Mouse (Mus musculus): ENCODE results near the gene Ring1. TPM values are rescaled to one million over a fixed set of nuclear protein-coding genes. Genes with fewer than 3 reads are reported as not detected.
"Not testable (repeated sequence)": the region's sequence is repeated elsewhere in the genome, so short reads cannot be mapped to it uniquely, and the experiment has no call there.

Ring1 gene
- total and polyA plus RNA-seq, 2 experiments from 2014 or later = 19.0 to 20.7 TPM

- Histone ChIP-seq H3K27ac (ENCODE audit: low read depth, low read length) (no peak overlapping the region), H3K4me1 (ENCODE audit: insufficient read depth) (no peaks in the 10 kb centered on the region), H3K4me2 (ENCODE audit: low read depth) (no peak overlapping the region), H3K9me3 (ENCODE audit: low read length) (no peaks in the 10 kb centered on the region), H3K9ac (no peak overlapping the region), H3K4me3 (ENCODE audit: low read depth, low read length) (no peak overlapping the region), H3K36me3 (ENCODE audit: insufficient read depth) (no peaks in the 10 kb centered on the region), H3K27me3 (ENCODE audit: insufficient read depth, low read length) (no peaks in the 10 kb centered on the region)
- no peak for TF ChIP-seq CTCF (IDR thresholded peaks at IDR 0.05; ENCODE audit: low read depth)
- DNase-seq (no peak), ATAC-seq (no peak)
- 95% methylated on average over 8 of the region's 8 CpGs for WGBS
These were observed 11.0 kb downstream of the Ring1 start for GRCm38 (mm10) chr17:34013436-34013835.

GRCm38 (mm10) chr17:34010156-34010555 is 14.3 kb downstream of the Ring1 start:
- Histone ChIP-seq H3K4me2 (ENCODE audit: low read depth) (no peak overlapping the region), H3K36me3 (ENCODE audit: insufficient read depth) (no peaks in the 10 kb centered on the region), H3K27ac (ENCODE audit: low read depth, low read length) (no peak overlapping the region), H3K4me3 (ENCODE audit: low read depth, low read length) (no peak overlapping the region), H3K4me1 (ENCODE audit: insufficient read depth) (no peaks in the 10 kb centered on the region), H3K9ac (no peak overlapping the region), H3K9me3 (ENCODE audit: low read length) (no peaks in the 10 kb centered on the region), H3K27me3 (ENCODE audit: insufficient read depth, low read length) (no peaks in the 10 kb centered on the region)
- DNase-seq (no peak), ATAC-seq (no peak)
- TF ChIP-seq CTCF (IDR thresholded peaks at IDR 0.05; ENCODE audit: low read depth) = no peak
- WGBS = 78% methylated on average over 5 of the region's 5 CpGs

- no peaks in the 10 kb centered on the region for H3K9me3 ChIP-seq (ENCODE audit: low read length)
- H3K9ac ChIP-seq = no peak overlapping the region
- ATAC-seq (no peak), DNase-seq (no peak)
- H3K36me3 ChIP-seq (ENCODE audit: insufficient read depth) = no peaks in the 10 kb centered on the region
- TF ChIP-seq CTCF (IDR thresholded peaks at IDR 0.05; ENCODE audit: low read depth) = no peak
- no peaks in the 10 kb centered on the region for H3K4me1 ChIP-seq (ENCODE audit: insufficient read depth)
- 63% methylated on average over 2 of the region's 2 CpGs for WGBS
- H3K4me2 ChIP-seq (ENCODE audit: low read depth) = no peak overlapping the region
- no peaks in the 10 kb centered on the region for H3K27me3 ChIP-seq (ENCODE audit: insufficient read depth, low read length)
- no peak overlapping the region for H3K27ac ChIP-seq (ENCODE audit: low read depth, low read length)
- no peak overlapping the region for H3K4me3 ChIP-seq (ENCODE audit: low read depth, low read length)
These were observed 17.9 kb downstream of the Ring1 start for GRCm38 (mm10) chr17:34006570-34006969.

- ATAC-seq (no peak), DNase-seq (peak; percentile 67)
- WGBS = 9% methylated on average over 5 of the region's 5 CpGs
- Histone ChIP-seq H3K9me3 (ENCODE audit: low read length) (no peaks in the 10 kb centered on the region), H3K4me3 (ENCODE audit: low read depth, low read length) (no peak overlapping the region), H3K27me3 (ENCODE audit: insufficient read depth, low read length) (no peaks in the 10 kb centered on the region), H3K9ac (no peak overlapping the region), H3K27ac (ENCODE audit: low read depth, low read length) (no peak overlapping the region), H3K36me3 (ENCODE audit: insufficient read depth) (no peaks in the 10 kb centered on the region), H3K4me1 (ENCODE audit: insufficient read depth) (no peaks in the 10 kb centered on the region), H3K4me2 (ENCODE audit: low read depth) (no peak overlapping the region)
- peak; percentile 86 for TF ChIP-seq CTCF (IDR thresholded peaks at IDR 0.05; ENCODE audit: low read depth)
These were observed 21.1 kb downstream of the Ring1 start for GRCm38 (mm10) chr17:34003426-34003825.

DNA sequence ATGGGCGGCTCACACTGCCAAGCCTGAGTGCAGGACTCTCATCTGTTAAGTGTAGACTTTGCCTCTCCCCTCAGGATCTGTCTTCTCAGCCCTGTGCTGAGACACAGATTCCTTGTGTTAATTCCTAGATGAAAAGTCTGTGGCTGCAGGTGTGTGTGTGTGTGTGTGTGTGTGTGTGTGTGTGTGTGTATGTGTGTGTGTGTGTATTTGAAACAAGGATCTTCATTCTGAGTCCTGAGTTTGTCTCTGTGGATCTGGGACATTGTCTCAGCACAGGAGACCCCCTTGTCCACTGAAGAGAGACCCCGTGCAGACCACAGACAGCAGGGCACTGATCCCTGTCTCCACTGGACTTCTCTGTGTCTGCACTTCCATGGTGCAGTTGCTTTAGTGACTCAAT is 23.7 kb downstream of the Ring1 start:
- not testable (repeated sequence) for H3K9ac ChIP-seq; H3K27me3 ChIP-seq (ENCODE audit: insufficient read depth, low read length); H3K4me3 ChIP-seq (ENCODE audit: low read depth, low read length); DNase-seq; H3K9me3 ChIP-seq (ENCODE audit: low read length); H3K4me1 ChIP-seq (ENCODE audit: insufficient read depth); H3K36me3 ChIP-seq (ENCODE audit: insufficient read depth); H3K27ac ChIP-seq (ENCODE audit: low read depth, low read length); H3K4me2 ChIP-seq (ENCODE audit: low read depth); ATAC-seq
- WGBS = 68% methylated on average over 2 of the region's 2 CpGs

DNA sequence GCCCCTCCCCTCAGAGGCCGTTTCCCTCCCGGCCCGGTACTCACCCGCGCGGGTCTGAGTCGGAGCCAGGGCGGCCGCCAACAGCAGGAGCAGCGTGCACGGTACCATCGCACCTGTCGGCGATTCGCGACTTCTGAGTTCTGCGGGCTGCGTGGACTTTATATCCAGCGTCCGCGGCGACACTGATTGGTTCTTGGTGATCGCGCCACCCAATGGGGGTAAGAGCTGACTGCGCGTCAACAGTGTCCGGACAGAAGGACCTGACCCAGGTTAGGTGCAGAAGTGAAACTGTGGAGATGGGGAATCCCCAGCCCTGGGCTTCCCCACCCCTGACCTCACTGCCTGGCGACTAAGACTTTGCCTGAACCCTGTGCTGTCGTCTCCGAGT is 24.3 kb downstream of the Ring1 start, which contains the start of gene H2-K1:
H2-K1 (minus strand) TSS at position 198 of the 388 bp plus-strand sequence.
- WGBS = 2% methylated on average over 26 of the region's 30 CpGs
- peak within 1 kb of the TSS; percentile 90 for H3K4me2 ChIP-seq (ENCODE audit: low read depth)
- H3K27ac ChIP-seq (ENCODE audit: low read depth, low read length) = no peak within 1 kb of the TSS

GRCm38 (mm10) chr17:33999341-34000149 is 24.9 kb downstream of the Ring1 start:
- 2% methylated on average over 87 of the region's 87 CpGs for WGBS
- Histone ChIP-seq H3K4me1 (ENCODE audit: insufficient read depth) (no peaks in the 10 kb centered on the region), H3K9me3 (ENCODE audit: low read length) (no peaks in the 10 kb centered on the region), H3K27me3 (ENCODE audit: insufficient read depth, low read length) (no peaks in the 10 kb centered on the region), H3K27ac (ENCODE audit: low read depth, low read length) (no peak overlapping the region), H3K9ac (peak overlapping the region; percentile 42), H3K4me3 (ENCODE audit: low read depth, low read length) (peak overlapping the region; percentile 43), H3K4me2 (ENCODE audit: low read depth) (peak overlapping the region; percentile 90), H3K36me3 (ENCODE audit: insufficient read depth) (no peaks in the 10 kb centered on the region)
- peak; percentile 20 for DNase-seq
- no peak for TF ChIP-seq CTCF (IDR thresholded peaks at IDR 0.05; ENCODE audit: low read depth)
- peak; percentile 60 for ATAC-seq

More for the DNA sequence above, 24.3 kb downstream of the Ring1 start, which contains the start of gene H2-K1:
- no peaks in the 10 kb centered on the region for H3K36me3 ChIP-seq (ENCODE audit: insufficient read depth)
- H3K4me3 ChIP-seq (ENCODE audit: low read depth, low read length) = peak within 1 kb of the TSS; percentile 43
- DNase-seq (peak; percentile 44), ATAC-seq (peak; percentile 83)
- no peaks in the 10 kb centered on the region for H3K4me1 ChIP-seq (ENCODE audit: insufficient read depth)
- no peaks in the 10 kb centered on the region for H3K9me3 ChIP-seq (ENCODE audit: low read length)
- peak within 1 kb of the TSS; percentile 42 for H3K9ac ChIP-seq
- no peaks in the 10 kb centered on the region for H3K27me3 ChIP-seq (ENCODE audit: insufficient read depth, low read length)
- no peak for TF ChIP-seq CTCF (IDR thresholded peaks at IDR 0.05; ENCODE audit: low read depth)

GRCm38 (mm10) chr17:33998697-33999096 is 25.8 kb downstream of the Ring1 start:
- not testable (repeated sequence) for H3K4me3 ChIP-seq (ENCODE audit: low read depth, low read length); H3K27me3 ChIP-seq (ENCODE audit: insufficient read depth, low read length); ATAC-seq; DNase-seq; H3K9ac ChIP-seq; H3K36me3 ChIP-seq (ENCODE audit: insufficient read depth); H3K4me2 ChIP-seq (ENCODE audit: low read depth); H3K4me1 ChIP-seq (ENCODE audit: insufficient read depth); H3K9me3 ChIP-seq (ENCODE audit: low read length); H3K27ac ChIP-seq (ENCODE audit: low read depth, low read length)
- WGBS = 66% methylated on average over 5 of the region's 5 CpGs

GRCm38 (mm10) chr17:33997025-33997424 is 27.5 kb downstream of the Ring1 start:
- not testable (repeated sequence) for DNase-seq; H3K9ac ChIP-seq; H3K27me3 ChIP-seq (ENCODE audit: insufficient read depth, low read length); H3K4me1 ChIP-seq (ENCODE audit: insufficient read depth); H3K27ac ChIP-seq (ENCODE audit: low read depth, low read length); ATAC-seq; H3K4me3 ChIP-seq (ENCODE audit: low read depth, low read length); H3K4me2 ChIP-seq (ENCODE audit: low read depth); H3K9me3 ChIP-seq (ENCODE audit: low read length); H3K36me3 ChIP-seq (ENCODE audit: insufficient read depth)
- 89% methylated on average over 2 of the region's 2 CpGs for WGBS

All from forebrain, postnatal 0 days (tissue).